Mouse (Mus musculus) telencephalon, adult 2 months (tissue): ENCODE data around the gene Gm45234.

Experiments used
- DNase-seq: peaks from one replicate; pipeline ENCODE4 v3.0.0-alpha.2; 2011; ENCODE audit warnings: low read depth, low spot score

Gm45234 gene

GRCm38 (mm10) chr6:124740211-124740887 is 15.5 kb downstream of the Gm45234 start:
- DNase-seq: no peak

DNA sequence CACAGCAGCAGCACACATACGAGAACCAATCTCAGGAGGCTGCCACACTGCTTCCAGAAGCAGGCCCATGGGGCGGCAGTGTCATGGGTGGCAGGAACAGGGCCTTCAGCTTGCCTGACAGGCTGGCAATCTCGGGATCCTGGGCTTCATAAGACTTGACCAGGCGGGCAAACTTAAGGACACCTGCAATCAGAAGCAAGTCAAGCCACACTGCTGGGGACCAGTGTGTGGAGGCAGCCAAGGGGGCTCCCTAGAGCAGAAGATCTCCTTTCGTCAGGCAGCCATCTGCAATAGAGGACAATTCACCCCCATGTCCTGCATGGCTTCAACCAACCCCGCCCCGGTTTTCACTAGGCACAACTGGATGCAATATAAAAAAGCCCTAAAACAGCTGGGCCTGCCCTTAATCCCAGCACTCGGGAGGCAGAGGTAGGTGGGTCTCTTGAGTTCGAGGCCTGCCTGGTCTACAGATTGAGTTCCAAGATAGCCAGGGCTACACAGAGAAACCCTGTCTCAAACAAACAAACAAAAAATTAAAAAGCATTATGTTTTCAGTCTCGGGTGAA is 16.5 kb downstream of the Gm45234 start:
- no peak for DNase-seq

GRCm38 (mm10) chr6:124738511-124739023 is 17.3 kb downstream of the Gm45234 start, which contains the start of gene Ptpn6:
Ptpn6 (minus strand) TSS chr6:124738714.
- DNase-seq: no peak

DNA sequence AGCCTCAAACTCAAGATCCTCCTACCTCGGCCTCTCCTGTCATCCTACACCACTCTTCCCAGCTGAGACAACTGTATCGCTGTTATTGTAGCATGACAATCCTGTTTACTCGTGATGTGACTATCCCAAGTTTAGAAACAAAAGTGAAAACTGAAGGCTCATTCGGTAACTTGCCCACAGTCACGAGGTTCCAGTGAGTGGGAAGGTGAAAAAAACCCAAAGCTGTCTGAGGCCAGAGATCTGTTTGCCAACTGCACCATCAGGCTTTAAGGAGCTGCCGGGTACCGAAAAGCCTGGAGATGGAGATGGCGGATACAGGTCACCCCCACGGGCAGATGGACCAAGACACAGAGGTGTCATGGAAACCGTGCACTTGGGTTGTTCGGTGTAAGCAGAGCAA is 18.8 kb downstream of the Gm45234 start:
- no peak for DNase-seq

- no peak for DNase-seq
Measured at GRCm38 (mm10) chr6:124734417-124734816, 21.4 kb downstream of the Gm45234 start.

- no peak for DNase-seq
Measured at GRCm38 (mm10) chr6:124732476-124733370, 23.1 kb downstream of the Gm45234 start.

- no peak for DNase-seq
Measured at GRCm38 (mm10) chr6:124731038-124731437, 24.8 kb downstream of the Gm45234 start.

DNA sequence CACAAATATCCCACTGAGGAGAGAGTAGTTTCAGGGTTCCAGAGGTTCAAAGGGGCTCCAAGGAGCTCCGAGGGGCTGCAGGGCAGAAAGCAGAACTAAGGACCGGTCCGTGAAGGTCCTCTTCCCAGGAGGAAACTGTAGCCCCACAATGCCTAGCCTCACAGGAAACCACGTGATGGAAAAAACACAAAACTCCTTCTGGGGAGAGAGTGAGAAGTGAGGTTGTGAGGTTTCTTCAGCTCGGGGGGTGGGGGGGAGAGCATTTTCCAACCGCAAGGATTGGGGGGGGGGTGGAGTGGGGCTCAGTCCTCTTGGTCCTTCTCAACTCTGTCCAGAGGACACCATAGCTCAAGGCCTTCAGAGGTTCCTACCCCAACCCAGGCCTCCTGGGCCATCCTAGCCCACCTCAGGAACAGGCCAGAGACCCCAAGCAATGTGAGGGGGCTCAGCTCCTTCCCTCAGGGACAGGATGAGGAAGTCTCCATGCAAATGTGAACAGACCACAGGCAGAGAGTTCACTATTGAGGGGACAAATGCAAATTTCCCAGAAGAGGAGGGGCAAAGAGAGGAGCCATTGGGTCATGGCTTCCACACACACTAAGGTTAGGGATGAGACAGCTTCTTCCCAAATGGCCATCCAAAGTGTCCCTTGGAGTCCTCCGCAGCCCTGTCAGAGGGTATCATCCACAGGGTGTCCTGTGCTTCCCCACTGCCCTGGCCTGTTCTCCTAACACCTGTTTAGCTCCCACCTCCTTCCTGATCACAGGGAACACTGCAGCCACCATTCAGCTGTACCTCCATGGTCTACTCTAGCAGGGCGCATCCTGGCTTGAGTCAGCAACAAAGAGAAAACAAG is 25.7 kb downstream of the Gm45234 start:
- no peak for DNase-seq

GRCm38 (mm10) chr6:124728621-124729020 is 27.2 kb downstream of the Gm45234 start:
- DNase-seq: no peak

GRCm38 (mm10) chr6:124724472-124724871 is 31.3 kb downstream of the Gm45234 start:
- DNase-seq: no peak

GRCm38 (mm10) chr6:124723541-124723940 is 32.3 kb downstream of the Gm45234 start:
- DNase-seq: no peak

DNA sequence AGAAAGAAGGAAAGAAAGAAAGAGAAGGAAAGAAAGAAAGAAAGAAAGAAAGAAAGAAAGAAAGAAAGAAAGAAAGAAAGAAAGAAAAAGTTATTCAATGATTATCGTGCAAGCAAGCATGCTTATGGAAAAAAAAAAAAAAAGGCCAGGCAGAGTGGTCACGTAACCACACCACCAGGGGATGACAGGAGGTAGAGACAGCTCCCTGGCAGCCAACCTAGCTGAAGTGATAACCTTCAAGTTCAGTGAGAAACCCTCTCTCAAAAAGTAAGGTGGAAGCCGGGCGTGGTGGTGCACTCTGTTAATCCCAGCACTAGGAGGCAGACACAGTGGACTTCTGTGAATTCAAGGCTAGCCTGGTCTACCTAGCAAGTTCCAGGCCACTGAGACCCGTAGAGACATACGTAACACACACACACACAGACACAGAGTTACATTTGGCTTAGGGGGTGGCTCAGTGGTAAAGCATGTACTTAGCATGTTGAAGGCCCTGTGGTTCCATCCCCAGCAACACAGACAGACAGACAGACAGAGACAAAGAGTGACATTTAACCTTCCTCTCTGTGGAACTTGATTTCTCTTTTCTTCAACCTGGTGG is 32.8 kb downstream of the Gm45234 start:
- DNase-seq: no peak

DNA sequence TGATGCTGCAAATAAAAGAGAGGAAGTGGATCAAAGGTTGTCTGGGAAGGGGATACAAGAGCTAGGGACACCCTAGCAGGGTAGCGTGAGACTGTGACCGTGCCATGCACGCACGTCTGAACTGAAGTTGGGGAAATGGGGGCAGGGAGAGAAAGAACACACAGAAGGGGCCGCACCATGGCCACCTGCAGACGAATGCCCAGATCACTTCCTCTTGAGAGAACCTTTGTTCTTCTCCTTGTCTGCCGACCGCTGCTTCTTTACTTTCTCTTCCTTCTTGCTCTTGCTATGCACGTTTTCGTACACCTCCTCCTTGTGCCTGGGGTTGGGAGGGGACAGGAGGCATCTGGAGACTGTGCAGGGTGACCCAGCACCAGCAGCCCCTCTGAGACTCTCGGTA is 34.9 kb downstream of the Gm45234 start:
- no peak for DNase-seq

DNA sequence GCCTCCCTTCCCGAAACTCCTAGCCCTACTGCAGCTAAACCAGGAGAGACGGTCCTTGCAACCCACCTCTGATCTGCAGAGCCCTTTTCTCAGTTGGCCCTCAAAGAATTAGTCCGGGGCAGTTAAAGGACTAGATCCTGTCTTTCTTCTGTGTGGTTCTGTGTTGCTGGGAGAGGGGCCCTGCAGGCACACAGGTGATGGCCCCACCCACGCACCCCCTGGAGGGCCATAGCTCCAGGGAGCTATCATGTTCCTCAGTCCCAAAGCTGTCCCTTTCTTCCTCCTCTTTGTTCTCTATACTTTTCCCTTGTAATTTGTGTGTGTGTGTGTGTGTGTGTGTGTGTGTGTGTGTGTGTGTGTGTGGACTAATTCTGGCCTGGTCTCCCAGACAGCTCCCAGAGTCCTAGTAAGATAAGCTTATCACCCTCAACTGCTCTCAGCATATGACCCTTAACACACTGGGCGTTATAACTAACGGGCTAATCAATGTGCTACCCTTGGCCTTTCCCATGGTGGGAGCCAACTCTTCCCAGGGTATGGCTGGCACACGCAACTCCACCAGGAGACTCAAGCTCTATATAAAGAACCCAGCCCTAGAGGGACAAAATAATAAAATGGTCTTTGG is 36.4 kb downstream of the Gm45234 start:
- no peak for DNase-seq

DNA sequence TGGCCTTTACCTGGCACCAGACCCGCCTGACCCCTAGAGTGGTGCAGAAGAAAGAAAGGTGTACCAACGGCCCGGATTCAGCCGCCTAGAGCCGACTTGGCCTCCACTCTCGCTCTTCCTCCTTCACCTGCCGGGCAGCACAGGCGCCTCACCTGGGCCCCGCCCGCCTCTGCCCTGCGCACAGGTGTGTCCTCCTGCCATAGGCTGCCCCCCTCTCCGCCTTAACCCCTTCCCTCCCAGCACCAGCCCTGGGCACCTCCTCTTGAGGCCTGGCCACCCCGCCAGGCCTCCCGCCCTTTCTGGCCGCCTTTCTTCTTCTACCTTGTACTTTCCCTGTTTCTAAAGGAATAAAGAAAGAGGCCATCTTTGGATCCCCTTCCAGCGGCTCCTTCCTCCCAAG is 37.1 kb downstream of the Gm45234 start:
- no peak for DNase-seq

- DNase-seq: no peak
Measured at GRCm38 (mm10) chr6:124717968-124718367, 37.9 kb downstream of the Gm45234 start.

DNA sequence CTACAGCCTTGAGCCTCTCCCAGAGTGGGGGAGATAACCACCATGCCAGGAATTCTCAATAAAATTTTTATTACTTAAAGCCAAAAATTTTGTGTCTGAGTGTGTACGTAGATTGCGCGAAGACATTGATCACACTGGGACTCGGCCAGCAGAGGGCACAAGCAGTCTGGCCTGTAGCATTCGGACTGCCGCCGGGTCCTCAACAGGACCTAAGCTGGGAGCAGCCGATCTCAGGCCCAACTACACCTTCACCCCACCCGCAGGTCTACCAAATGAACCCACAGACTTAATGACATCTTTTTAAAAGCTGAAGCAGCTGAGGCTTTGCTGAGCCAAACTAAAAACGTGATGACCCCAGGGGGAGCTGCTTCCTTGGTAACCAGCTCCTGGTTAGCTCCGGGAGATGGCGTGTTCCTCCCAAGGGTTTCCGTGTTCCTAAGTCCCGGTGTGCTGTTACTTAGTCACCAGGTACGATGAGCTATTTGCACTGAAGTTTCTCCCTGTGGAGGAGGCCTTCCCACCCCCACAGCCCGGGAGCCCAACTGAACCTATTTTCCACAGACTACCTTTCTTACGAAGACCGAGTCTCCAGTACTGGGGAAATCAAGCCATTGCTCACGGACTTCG is 38.8 kb downstream of the Gm45234 start:
- DNase-seq: no peak

DNA sequence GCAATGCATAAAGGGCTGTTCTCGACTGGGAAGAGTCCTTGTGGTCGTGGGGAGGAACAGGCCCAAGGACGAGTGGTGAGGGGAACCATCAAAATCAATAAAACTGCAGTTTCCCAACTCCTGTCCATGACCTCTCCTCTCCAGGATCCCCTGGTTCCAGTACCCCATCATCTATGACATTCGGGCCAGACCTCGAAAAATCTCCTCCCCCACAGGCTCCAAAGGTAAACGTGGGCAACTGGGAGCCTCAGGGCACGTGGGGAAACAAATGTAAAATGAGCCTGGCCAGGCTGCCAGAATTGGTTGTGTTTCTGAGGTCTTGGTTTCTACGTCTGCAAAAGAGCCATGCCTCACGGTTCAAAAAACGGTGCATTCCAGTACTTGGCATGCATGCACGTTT is 42.9 kb downstream of the Gm45234 start:
- no peak for DNase-seq

DNA sequence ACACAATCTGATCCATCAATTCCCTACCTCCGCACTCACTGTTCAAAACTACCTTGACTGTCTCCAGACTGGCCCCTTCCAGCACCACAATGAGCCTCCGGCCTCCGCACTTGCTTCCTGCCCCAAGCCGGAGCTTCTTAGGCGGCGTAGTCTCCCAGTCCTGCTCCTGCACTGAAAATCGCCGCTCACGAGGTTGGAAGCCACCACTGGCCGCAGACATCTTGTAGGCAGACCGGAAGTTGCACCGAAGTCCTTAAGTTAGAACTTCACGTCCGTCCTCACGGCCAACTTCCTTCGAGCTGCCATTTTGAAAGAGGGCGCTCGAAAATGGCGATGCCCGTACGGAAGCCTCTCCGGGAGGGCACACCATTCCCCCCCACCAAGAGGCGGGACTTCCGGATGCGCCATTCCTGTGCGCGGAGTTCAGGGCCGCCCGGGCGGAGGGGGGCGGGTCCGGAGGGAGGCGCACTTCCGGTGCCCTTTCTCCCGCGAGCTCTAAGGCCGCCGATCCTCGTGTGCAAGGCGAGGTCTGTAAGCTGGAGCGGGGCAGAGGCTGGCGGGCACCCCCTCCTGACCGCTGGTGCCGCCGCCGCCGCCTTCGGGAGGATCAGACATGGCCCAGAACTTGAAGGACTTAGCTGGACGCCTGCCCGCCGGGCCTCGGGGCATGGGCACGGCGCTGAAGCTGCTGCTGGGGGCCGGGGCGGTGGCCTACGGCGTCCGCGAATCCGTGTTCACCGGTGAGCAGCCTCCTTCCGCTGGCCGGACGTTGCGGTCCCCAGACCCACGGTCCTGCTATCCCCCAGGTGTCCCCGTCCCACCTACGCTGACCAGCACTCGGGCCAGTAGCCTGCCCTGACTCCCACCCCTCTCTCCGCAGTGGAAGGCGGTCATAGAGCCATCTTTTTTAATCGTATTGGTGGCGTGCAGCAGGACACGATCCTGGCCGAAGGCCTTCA is 43.7 kb downstream of the Gm45234 start, which contains the start of the genes Emg1 and Phb2:
Gene Emg1, minus strand, starts transcription at position 355 of the 959 bp plus-strand sequence.
Gene Phb2, plus strand, starts transcription at position 513 of the 959 bp plus-strand sequence.
- DNase-seq: peak; percentile 98
